Mouse (Mus musculus): ENCODE data around the gene Trub2.

- TF ChIP-seq CTCF (IDR thresholded peaks at IDR 0.05; ENCODE audit: low read depth, low read length) (no peak), TAL1 (conservative IDR thresholded peaks at IDR 0.05; ENCODE audit: low read depth, low read length) (no peak), GATA1 (IDR thresholded peaks at IDR 0.05; ENCODE audit: borderline replicate concordance, low read length) (no peak), POLR2AphosphoS5 (IDR thresholded peaks at IDR 0.05; ENCODE audit: insufficient replicate concordance, low read depth, low read length) (no peak), GATA2 (IDR thresholded peaks at IDR 0.05; ENCODE audit: borderline replicate concordance, low read depth, low read length) (no peak)
Observed at GRCm38 (mm10) chr2:29731545-29731944, 56.8 kb downstream of the Trub2 start.
